Mouse (Mus musculus) testis, postnatal 14 days (tissue): ENCODE data around the gene Zfp534.
"Not testable (repeated sequence)": the region's sequence is repeated elsewhere in the genome, so short reads cannot be mapped to it uniquely, and the experiment has no call there.

Experiments used
- DNase-seq: peaks from one replicate; pipeline ENCODE4 v3.0.0; 2021; ENCODE audit warnings: low spot score

Zfp534 gene

DNA sequence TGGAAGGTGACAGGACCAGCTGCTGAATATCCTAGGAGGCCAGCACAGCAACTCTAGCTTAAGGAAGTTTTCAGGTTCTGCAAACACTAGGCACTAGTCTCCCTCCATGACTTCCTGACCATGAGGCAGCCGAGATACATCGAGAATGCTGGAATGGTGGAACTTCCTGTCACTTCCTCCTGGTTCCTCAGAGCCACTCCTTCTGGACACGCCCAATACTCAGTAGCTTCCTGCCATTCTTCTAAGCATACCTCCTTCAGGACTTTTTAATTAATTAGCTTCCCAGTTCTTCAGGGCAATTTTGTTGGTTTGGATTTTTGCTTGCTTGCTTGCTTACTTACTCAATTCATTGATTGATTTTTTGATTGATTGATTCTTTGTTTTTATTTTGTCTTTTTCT, at the start of gene Zfp534:
TSS of gene Zfp534 (minus strand) at position 101 of the 400 bp plus-strand sequence.
- not testable (repeated sequence) for DNase-seq

- not testable (repeated sequence) for DNase-seq
Observed at GRCm38 (mm10) chr4:147746255-147746654, 43.9 kb upstream of the Zfp534 start.

DNA sequence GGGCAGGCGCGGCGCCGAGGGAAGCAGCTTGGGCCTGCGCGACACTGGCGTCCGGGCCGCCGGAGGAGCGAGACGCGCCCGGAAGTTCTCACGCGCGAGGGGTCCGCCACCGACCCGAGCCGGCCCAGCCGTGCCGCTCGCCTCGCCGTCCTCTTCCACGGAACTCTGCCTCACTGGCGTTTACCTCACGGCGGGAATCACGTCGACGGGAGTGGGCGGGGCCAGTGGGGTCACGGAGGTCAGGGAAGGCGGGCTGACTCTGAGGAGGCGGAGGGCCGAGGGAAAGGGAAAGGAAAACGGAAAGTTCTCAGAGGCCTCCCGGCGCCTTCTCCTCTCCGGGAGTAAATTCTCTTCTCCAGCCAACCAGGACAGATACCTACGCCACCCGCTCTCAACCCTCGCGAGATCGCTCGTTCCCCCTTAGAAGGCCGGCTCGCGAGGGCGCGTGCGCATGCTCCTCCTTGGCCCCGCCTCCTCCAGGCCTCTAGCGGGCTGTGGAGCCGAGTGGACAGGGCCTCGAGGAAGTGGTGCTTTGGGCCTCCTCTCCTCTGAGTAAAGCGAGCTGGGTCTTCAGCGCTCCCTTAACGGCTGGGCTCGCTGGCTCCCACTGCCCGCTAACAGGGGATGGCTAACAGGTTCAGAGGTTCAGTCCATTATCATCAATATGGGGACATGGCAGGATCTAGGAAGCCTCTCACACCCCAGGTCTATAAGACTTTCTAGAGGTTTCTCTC, 36.5 kb upstream of the Zfp534 start:
- peak; percentile 59 for DNase-seq

GRCm38 (mm10) chr4:147655245-147655644, 47.1 kb downstream of the Zfp534 start:
- DNase-seq, result not testable (repeated sequence)

- DNase-seq, result not testable (repeated sequence)
Observed at GRCm38 (mm10) chr4:147647407-147647806, 54.9 kb downstream of the Zfp534 start.

DNA sequence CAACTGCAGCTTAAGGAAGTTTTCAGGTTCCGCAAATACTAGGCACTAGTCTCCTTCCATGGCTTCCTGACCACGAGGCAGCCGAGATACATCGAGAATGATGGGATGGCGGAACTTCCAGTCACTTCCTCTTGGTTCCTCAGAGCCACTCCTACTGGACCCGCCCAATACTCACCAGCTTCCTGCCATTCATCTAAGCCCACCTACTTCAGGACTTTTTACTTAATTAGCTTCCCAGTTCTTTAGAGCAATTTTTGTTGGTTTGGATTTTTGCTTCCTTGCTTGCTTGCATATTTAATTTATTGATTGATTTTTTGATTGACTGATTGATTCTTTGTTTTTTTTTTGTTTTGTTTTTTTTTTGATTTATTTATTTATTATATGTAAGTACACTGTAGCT, 59.9 kb downstream of the Zfp534 start, which contains the start of gene Zfp979:
TSS of gene Zfp979 (minus strand) at position 101 of the 400 bp plus-strand sequence.
- not testable (repeated sequence) for DNase-seq

DNA sequence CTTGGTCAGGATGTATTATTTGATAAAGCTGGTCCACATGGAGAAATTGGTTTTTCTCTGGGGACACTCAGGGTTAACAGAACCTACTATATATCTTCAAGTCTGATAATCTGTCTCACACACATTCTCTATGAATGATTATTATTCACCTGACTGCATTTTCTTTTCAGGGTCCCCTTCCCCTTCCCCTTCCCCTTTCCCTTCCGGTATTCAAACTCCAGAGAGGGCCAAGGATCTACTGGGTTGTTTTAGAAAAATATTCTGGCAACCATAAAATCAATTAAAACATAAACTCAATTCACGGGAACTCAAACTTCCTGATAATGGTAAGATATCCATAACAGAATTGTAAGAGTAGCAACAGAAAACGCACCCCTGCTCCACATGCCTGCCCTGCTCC, 60.4 kb downstream of the Zfp534 start:
- DNase-seq, result not testable (repeated sequence)

DNA sequence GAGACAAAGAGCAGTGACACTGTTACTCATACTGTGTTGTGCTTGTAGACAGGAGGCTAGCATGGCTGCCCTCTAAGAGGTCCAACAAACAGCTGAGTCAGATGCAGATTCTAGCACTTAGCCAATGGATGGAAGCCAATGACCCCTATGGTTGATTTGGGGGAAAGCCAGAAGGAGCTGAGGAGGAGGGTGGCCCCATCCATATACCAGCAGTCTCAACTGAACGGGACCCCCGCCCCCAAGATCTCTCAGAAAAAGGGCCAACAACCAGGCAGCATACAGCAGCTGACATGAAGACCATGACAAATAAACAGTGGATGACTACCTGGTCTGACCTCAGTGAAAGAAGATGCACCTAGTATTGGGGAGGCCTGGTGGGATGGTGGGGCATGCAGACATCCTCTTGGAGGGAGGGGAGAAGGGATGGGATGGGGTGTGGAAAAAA, 68.5 kb downstream of the Zfp534 start:
- DNase-seq, result not testable (repeated sequence)
